ENCODE assay signal across 16 mouse cellular contexts in genomic region chr13:23610393-23610792, GRCm38 (mm10). TPM values are rescaled to one million over a fixed set of nuclear protein-coding genes. Genes with fewer than 3 reads are reported as not detected.
"Had no signal": no experiment of that assay in that cellular context is flagged by ENCODE, and none has a peak within 500 bp of the region (broad histone marks: within the 10 kb centered on the region; RNA-seq: fewer than 3 reads in every experiment).

No protein-coding gene starts in this region.

- H3K9me3 ChIP-seq: limb, embryonic 13.5 days; lung, embryonic 15.5 days; midbrain, embryonic 12.5 days; neural tube, embryonic 13.5 days had no signal

- H3K36me3 ChIP-seq: limb, embryonic 13.5 days; lung, embryonic 15.5 days; midbrain, embryonic 12.5 days; neural tube, embryonic 13.5 days had no signal

- H3K27me3 ChIP-seq: limb, embryonic 13.5 days; lung, embryonic 15.5 days; midbrain, embryonic 12.5 days; neural tube, embryonic 13.5 days had no signal

- H3K4me1 ChIP-seq: limb, embryonic 13.5 days; lung, embryonic 15.5 days; midbrain, embryonic 12.5 days; neural tube, embryonic 13.5 days had no signal

- ATAC-seq: midbrain, embryonic 16.5 days had no signal

- H3K27ac ChIP-seq: kidney, postnatal 0 days; limb, embryonic 13.5 days; lung, embryonic 15.5 days; midbrain, embryonic 12.5 days; neural tube, embryonic 13.5 days had no signal

- H3K4me2 ChIP-seq: limb, embryonic 13.5 days; lung, embryonic 15.5 days; midbrain, embryonic 12.5 days; neural tube, embryonic 13.5 days had no signal

- H3K4me3 ChIP-seq: limb, embryonic 13.5 days; lung, embryonic 15.5 days; midbrain, embryonic 12.5 days; neural tube, embryonic 13.5 days had no signal

- DNase-seq: kidney, adult 11 months; kidney, adult 9 months; kidney, postnatal 36 days; layer of hippocampus, adult 9-11 months; layer of hippocampus, postnatal 36 days; lung, postnatal 14 days; right cerebral cortex, adult 18-20 months; right cerebral cortex, postnatal 25 days; thymus, adult 18-20 months; thymus, postnatal 25 days had no signal

- H3K9ac ChIP-seq: limb, embryonic 13.5 days; lung, embryonic 15.5 days; midbrain, embryonic 12.5 days; neural tube, embryonic 13.5 days had no signal

RNA-seq across cellular contexts. Expression of gene Hist1h2ad, which starts 36.2 kb away (rescaled TPM):
- polyA plus RNA-seq: midbrain, embryonic 16.5 days had no signal
